Mouse (Mus musculus): ENCODE results near the gene Crot. TPM values are rescaled to one million over a fixed set of nuclear protein-coding genes. Genes with fewer than 3 reads are reported as not detected.

The Crot gene
- total and polyA plus RNA-seq, 3 experiments = 9.4 to 148 (median 9.8) TPM

DNA sequence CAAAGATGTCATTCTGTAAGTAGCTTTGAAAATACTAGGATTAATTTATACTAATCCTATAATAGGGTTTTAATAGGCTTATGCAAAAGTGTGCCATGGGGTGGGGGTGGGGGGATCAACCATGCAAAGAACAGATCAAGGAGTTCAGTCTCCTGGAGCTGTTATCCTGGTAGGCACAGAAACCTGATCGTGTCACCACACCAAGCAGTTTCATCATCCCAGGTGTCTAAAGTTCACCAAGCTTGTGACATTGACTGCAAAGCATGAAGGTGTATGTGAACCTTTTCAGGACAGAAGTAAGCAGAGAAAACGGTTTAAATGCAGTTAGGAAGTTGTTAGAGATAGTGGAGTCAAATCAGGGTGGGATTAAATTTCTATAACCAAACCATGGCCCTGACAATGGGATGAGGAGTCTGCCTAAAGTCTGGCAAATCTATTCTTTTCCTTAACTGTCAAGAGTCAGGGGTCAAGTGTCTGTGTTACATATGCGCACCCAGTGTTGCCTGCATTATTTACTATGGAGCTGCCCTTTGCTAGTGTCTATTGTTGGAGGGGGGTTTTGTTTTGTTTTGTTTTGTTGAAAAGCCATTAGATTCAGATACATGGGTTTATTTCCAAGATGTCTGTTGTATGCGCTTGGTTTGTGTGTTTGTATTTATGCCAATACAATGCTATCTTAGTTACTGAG is 49.6 kb downstream of the Crot start:
- no peak overlapping the region for H3K27ac ChIP-seq (ENCODE audit: control insufficient read depth, low read depth, low read length)
- H3K4me3 ChIP-seq (ENCODE audit: control insufficient read depth in 1 of 2, insufficient read depth in 1 of 2, low read depth in 2 of 2, low read length in 2 of 2) = no peak overlapping the region
- H3K36me3 ChIP-seq (ENCODE audit: control insufficient read depth in 1 of 2, insufficient read depth in 2 of 2, low read length in 2 of 2) = peaks cover 5 to 53% of the 10 kb centered on the region in 2 experiments; a peak in 3 of 4 replicates

DNA sequence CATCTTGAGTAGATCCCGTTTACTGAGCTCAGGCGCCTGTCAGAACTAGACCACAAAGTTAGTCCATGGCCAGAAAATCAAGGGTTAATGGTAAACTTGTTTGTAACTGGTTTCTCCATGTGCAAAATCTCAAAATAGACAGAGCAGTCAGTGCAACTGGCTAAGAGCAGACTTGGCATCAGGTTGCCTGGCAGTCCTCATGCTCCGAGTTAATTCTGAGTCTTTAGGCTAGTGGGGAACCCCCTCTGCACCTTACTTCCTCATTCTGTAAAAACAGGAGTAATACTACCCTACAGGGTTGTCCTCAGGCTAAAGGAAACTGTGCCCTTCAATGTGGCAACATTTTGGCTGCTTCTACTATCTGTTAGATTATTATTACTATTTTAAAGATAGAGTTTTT is 53.3 kb downstream of the Crot start:
- no peaks in the 10 kb centered on the region for H3K27me3 ChIP-seq (ENCODE audit: control insufficient read depth in 1 of 2, insufficient read depth in 2 of 2, low read length in 2 of 2)
- H3K4me3 ChIP-seq (ENCODE audit: control insufficient read depth in 1 of 2, insufficient read depth in 1 of 2, low read depth in 2 of 2, low read length in 2 of 2) = no peak overlapping the region
- H3K9me3 ChIP-seq (replicated peaks; ENCODE audit: insufficient read depth, low read length) = no peaks in the 10 kb centered on the region
- peaks cover 0 to 2% of the 10 kb centered on the region in 2 experiments; a peak in 1 of 4 replicates for H3K4me1 ChIP-seq (ENCODE audit: control insufficient read depth in 1 of 2, insufficient read depth in 2 of 2, low read length in 2 of 2)
- no peak overlapping the region for H3K27ac ChIP-seq (ENCODE audit: control insufficient read depth, low read depth, low read length)
- no peak overlapping the region for H3K9ac ChIP-seq (ENCODE audit: control insufficient read depth, low read depth, low read length, poor library complexity, severe bottlenecking)
- 0 out of 2 replicates have a peak, but pooled peaks have one; percentile 2 for TF ChIP-seq SMC3 (IDR thresholded peaks at IDR 0.05; ENCODE audit: low read depth, low read length)
- TF ChIP-seq ZNF384 (IDR thresholded peaks at IDR 0.05; ENCODE audit: low read depth, low read length) = no peak
- TF ChIP-seq SIN3A (IDR thresholded peaks at IDR 0.05; ENCODE audit: low read length) = 0 out of 2 replicates have a peak, but pooled peaks have one; percentile 34
- no peak for TF ChIP-seq POLR2A (IDR thresholded peaks at IDR 0.05; ENCODE audit: control insufficient read depth in 1 of 2, insufficient read depth in 1 of 2, low read depth in 1 of 2, low read length in 2 of 2, poor library complexity in 1 of 2)
- no peaks in the 10 kb centered on the region for H3K79me2 ChIP-seq (ENCODE audit: control insufficient read depth, insufficient read depth, low read length, poor library complexity)
- peak; percentile 74 for DNase-seq (ENCODE audit: low read depth, low spot score)
- peaks cover 5 to 48% of the 10 kb centered on the region in 2 experiments; a peak in 3 of 4 replicates for H3K36me3 ChIP-seq (ENCODE audit: control insufficient read depth in 1 of 2, insufficient read depth in 2 of 2, low read length in 2 of 2)

More for the DNA sequence above, 49.6 kb downstream of the Crot start:
- Histone ChIP-seq H3K4me1 (ENCODE audit: control insufficient read depth in 1 of 2, insufficient read depth in 2 of 2, low read length in 2 of 2) (peaks cover 0 to 2% of the 10 kb centered on the region in 2 experiments; a peak in 1 of 4 replicates), H3K79me2 (ENCODE audit: control insufficient read depth, insufficient read depth, low read length, poor library complexity) (no peaks in the 10 kb centered on the region), H3K9ac (ENCODE audit: control insufficient read depth, low read depth, low read length, poor library complexity, severe bottlenecking) (no peak overlapping the region), H3K27me3 (ENCODE audit: control insufficient read depth in 1 of 2, insufficient read depth in 2 of 2, low read length in 2 of 2) (no peaks in the 10 kb centered on the region), H3K9me3 (replicated peaks; ENCODE audit: insufficient read depth, low read length) (no peaks in the 10 kb centered on the region)
- TF ChIP-seq SMC3 (IDR thresholded peaks at IDR 0.05; ENCODE audit: low read depth, low read length) (no peak), KAT2A (conservative IDR thresholded peaks at IDR 0.05; ENCODE audit: low read depth, low read length) (no peak), TAL1 (IDR thresholded peaks at IDR 0.05; ENCODE audit: low read length) (no peak), RCOR1 (IDR thresholded peaks at IDR 0.05; ENCODE audit: low read depth, low read length) (no peak), ZNF384 (IDR thresholded peaks at IDR 0.05; ENCODE audit: low read depth, low read length) (no peak), POLR2A (IDR thresholded peaks at IDR 0.05; ENCODE audit: control insufficient read depth in 1 of 2, insufficient read depth in 1 of 2, low read depth in 1 of 2, low read length in 2 of 2, poor library complexity in 1 of 2) (no peak), MXI1 (IDR thresholded peaks at IDR 0.05; ENCODE audit: low read depth, low read length) (no peak), MAX (IDR thresholded peaks at IDR 0.05; ENCODE audit: low read length) (no peak), E2F4 (IDR thresholded peaks at IDR 0.05; ENCODE audit: borderline replicate concordance, low read depth, low read length) (no peak), ZMIZ1 (IDR thresholded peaks at IDR 0.05; ENCODE audit: low read depth, low read length) (no peak), MYC (IDR thresholded peaks at IDR 0.05; ENCODE audit: low read depth, low read length) (no peak), CTCF (IDR thresholded peaks at IDR 0.05 in 2 of 3, conservative IDR thresholded peaks at IDR 0.05 in 1 of 3; ENCODE audit: control insufficient read depth in 1 of 3, insufficient read depth in 1 of 3, low read depth in 2 of 3, low read length in 3 of 3, poor library complexity in 1 of 3, severe bottlenecking in 1 of 3) (no peak), MYB (IDR thresholded peaks at IDR 0.05; ENCODE audit: low read depth, low read length) (no peak), ELF1 (IDR thresholded peaks at IDR 0.05; ENCODE audit: low read depth, low read length) (no peak)
- DNase-seq (ENCODE audit: low read depth, low spot score) = no peak

Data from MEL (cell line).